Mouse (Mus musculus) liver, embryonic 12.5 days (tissue): Measurements from ENCODE around the gene Colgalt1. TPM values are rescaled to one million over a fixed set of nuclear protein-coding genes. Genes with fewer than 3 reads are reported as not detected.
A peak's percentile ranks its signal among the peaks of the same experiment; 100 is the strongest.

Source experiments
- ATAC-seq: fragments of 200-750 bp; cut with Nextera tagmentation; 2 replicates; pipeline ENCODE4 v1.8.0; 2017; ENCODE audit warnings: moderate number of reproducible peaks, mild to moderate bottlenecking, moderate library complexity
- H3K27ac ChIP-seq: fragments of 300-500 bp; sonication (generic); 2 replicates; pipeline ENCODE4 v1.5.1; 2016; ENCODE audit warnings: mild to moderate bottlenecking
- H3K27me3 ChIP-seq: fragments of 300-500 bp; sonication (generic); replicated peaks from 2 replicates; pipeline ENCODE4 v1.6.1; 2016; ENCODE audit warnings: mild to moderate bottlenecking, moderate library complexity
- H3K36me3 ChIP-seq: fragments of 300-500 bp; sonication (generic); 2 replicates; pipeline ENCODE4 v1.6.1; 2016; ENCODE audit warnings: mild to moderate bottlenecking, moderate library complexity
- H3K4me1 ChIP-seq: fragments of 300-500 bp; sonication (generic); 2 replicates; pipeline ENCODE4 v1.6.1; 2016
- H3K4me2 ChIP-seq: fragments of 300-500 bp; sonication (generic); 2 replicates; pipeline ENCODE4 v1.6.1; 2016; ENCODE audit warnings: mild to moderate bottlenecking, moderate library complexity
- H3K4me3 ChIP-seq: fragments of 300-500 bp; sonication (generic); 2 replicates; pipeline ENCODE4 v1.5.1; 2016; ENCODE audit warnings: mild to moderate bottlenecking, moderate library complexity
- H3K9ac ChIP-seq: fragments of 300-500 bp; sonication (generic); 2 replicates; pipeline ENCODE4 v1.6.1; 2016; ENCODE audit warnings: mild to moderate bottlenecking, moderate library complexity
- H3K9me3 ChIP-seq: fragments of 300-500 bp; sonication (generic); replicated peaks from 2 replicates; pipeline ENCODE4 v1.6.1; 2016; ENCODE audit warnings: mild to moderate bottlenecking, moderate library complexity
- WGBS: fragments of 180-500 bp; shearing (Covaris S2); methylation state at CpG from one replicate; pipeline ENCODE4 v1.1.7; 2016; ENCODE audit not compliant: insufficient replicate concordance; 5-methylcytosine and 5-hydroxymethylcytosine counted together
- polyA plus RNA-seq: library from polyadenylated mRNA; unstranded; fragments of >200 nt; fragmentation: Nextera tagmentation; extraction: Ambion mirVana; gene quantifications from 2 replicates; pipeline ENCODE4 v1.2.1, GENCODE M21; 2016

Colgalt1 gene
- polyA plus RNA-seq, 1 experiment from 2014 or later: 30.1 TPM

GRCm38 (mm10) chr8:71604021-71604420, 6.8 kb upstream of the Colgalt1 start:
- Histone ChIP-seq H3K27me3 (peaks cover 57% of the 10 kb centered on the region), H3K4me2 (no peak overlapping the region), H3K36me3 (peaks cover 2% of the 10 kb centered on the region; the same call in 1 of the 2 replicates), H3K9me3 (no peaks in the 10 kb centered on the region), H3K4me3 (no peak overlapping the region), H3K9ac (no peak overlapping the region), H3K27ac (no peak overlapping the region), H3K4me1 (peaks cover 21% of the 10 kb centered on the region)
- ATAC-seq: no peak
- WGBS: 63% methylated on average over 7 of the region's 7 CpGs

DNA sequence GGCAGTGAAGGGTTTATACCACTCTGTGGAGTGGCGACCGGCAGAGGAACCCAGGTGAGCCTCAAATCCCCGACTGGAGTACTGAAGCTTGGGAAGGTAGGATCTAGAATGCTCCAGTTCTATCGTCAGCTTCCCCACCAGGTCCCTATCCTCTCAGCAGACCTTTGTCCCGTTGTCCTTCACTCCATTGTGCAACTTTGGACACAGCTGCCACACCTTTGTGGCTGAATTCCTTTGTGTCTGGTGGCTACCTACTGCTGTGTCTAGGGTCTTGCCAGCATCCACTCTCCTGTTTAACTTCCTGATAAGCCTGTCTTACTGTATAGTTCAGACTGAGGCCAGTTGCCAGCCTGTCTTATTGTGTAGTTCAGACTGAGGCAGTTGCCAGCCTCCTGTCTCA, 1.3 kb downstream of the Colgalt1 start:
- Histone ChIP-seq H3K4me3 (peak overlapping the region; percentile 89), H3K9me3 (no peaks in the 10 kb centered on the region), H3K27me3 (no peaks in the 10 kb centered on the region), H3K4me1 (peaks cover 38% of the 10 kb centered on the region), H3K36me3 (peaks cover 47% of the 10 kb centered on the region), H3K27ac (no peak overlapping the region), H3K4me2 (peak overlapping the region; percentile 99), H3K9ac (peak overlapping the region; percentile 89)
- ATAC-seq: no peak
- 44% methylated on average over 5 of the region's 5 CpGs for WGBS

DNA sequence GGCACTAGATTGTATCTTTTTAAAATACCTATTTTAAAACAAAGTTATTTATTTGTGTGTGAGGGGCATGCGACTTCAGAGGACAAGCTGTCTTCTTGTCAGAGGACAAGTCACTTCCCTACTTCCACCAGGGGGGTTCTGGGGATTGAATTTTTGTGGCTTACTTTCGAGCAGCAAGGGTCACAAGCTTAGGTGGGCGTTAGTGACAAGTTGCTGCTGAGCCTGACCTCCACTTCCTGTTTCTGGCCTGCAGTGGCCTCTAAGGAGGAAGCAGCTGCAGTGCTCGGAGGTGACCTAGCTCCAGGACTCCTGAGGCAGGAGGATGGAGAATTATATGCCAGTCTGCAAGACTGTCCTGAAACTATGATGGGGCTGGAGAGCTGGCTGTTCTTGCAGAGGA, 2.6 kb downstream of the Colgalt1 start:
- Histone ChIP-seq H3K9ac (no peak overlapping the region), H3K4me1 (peaks cover 38% of the 10 kb centered on the region), H3K4me2 (no peak overlapping the region), H3K4me3 (no peak overlapping the region), H3K27me3 (no peaks in the 10 kb centered on the region), H3K9me3 (no peaks in the 10 kb centered on the region), H3K36me3 (peaks cover 59% of the 10 kb centered on the region), H3K27ac (no peak overlapping the region)
- no peak for ATAC-seq
- WGBS: 40% methylated on average over 4 of the region's 4 CpGs

DNA sequence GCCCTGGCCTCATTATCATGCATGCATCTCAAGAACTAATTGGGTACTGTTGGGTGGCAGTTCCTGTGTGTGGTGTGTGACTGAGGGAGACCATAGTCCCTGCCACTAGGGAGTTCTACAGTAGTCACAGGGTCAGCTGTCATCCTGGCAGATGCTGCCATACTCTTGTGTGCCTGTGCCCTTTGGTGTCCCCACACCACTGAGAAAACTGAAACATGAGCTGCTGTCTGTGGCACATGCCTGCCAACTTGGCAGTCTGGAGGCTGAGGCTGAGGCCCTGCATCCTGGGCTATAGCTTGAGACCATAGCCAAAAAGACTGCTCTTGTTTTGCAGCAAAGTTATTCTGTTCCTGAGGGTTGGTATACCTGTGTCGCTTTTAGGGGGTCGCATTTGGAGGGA, 9.0 kb downstream of the Colgalt1 start:
- Histone ChIP-seq H3K9me3 (peaks cover 20% of the 10 kb centered on the region), H3K4me3 (no peak overlapping the region), H3K27me3 (no peaks in the 10 kb centered on the region), H3K4me1 (no peaks in the 10 kb centered on the region), H3K36me3 (peaks cover 99% of the 10 kb centered on the region), H3K27ac (no peak overlapping the region), H3K4me2 (no peak overlapping the region), H3K9ac (no peak overlapping the region)
- WGBS: 87% methylated on average over 2 of the region's 2 CpGs
- ATAC-seq: no peak

GRCm38 (mm10) chr8:71625088-71625487, 14.3 kb downstream of the Colgalt1 start:
- peaks cover 9% of the 10 kb centered on the region for H3K27me3 ChIP-seq
- H3K4me1 ChIP-seq: peaks cover 32% of the 10 kb centered on the region
- H3K4me3 ChIP-seq: no peak overlapping the region
- no peak for ATAC-seq
- no peak overlapping the region for H3K27ac ChIP-seq
- 63% methylated on average over 1 of the region's 1 CpGs for WGBS
- peaks cover 62% of the 10 kb centered on the region for H3K36me3 ChIP-seq
- H3K9me3 ChIP-seq: peaks cover 20% of the 10 kb centered on the region
- no peak overlapping the region for H3K9ac ChIP-seq
- H3K4me2 ChIP-seq: no peak overlapping the region

DNA sequence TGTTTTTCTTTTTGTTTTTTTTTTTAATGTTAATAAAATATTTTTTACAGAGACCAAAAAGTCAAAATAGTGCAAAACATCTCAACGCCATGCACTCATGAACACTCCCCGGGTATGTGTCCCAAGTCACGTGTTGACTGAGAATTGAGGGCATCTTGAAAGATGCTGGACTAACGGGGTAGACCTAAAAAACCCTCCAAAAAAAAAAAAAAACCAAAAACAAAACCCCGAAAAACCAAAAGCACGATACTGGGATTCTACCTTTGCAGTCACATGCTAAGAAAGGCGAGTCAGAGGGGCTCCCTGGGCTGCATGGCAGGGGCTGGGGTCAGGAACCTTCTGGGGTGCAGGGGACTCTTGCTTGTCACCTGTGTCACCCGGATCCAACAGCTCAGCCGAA, 16.0 kb downstream of the Colgalt1 start:
- no peak overlapping the region for H3K27ac ChIP-seq
- H3K4me1 ChIP-seq: peaks cover 35% of the 10 kb centered on the region
- H3K27me3 ChIP-seq: peaks cover 25% of the 10 kb centered on the region
- H3K36me3 ChIP-seq: peaks cover 45% of the 10 kb centered on the region
- H3K9me3 ChIP-seq: peaks cover 16% of the 10 kb centered on the region
- H3K9ac ChIP-seq: no peak overlapping the region
- WGBS: 73% methylated on average over 9 of the region's 9 CpGs
- no peak overlapping the region for H3K4me2 ChIP-seq
- ATAC-seq: no peak
- no peak overlapping the region for H3K4me3 ChIP-seq

GRCm38 (mm10) chr8:71627265-71628099, 16.7 kb downstream of the Colgalt1 start:
- Histone ChIP-seq H3K9ac (no peak overlapping the region), H3K4me1 (peaks cover 35% of the 10 kb centered on the region), H3K36me3 (peaks cover 38% of the 10 kb centered on the region), H3K27me3 (peaks cover 32% of the 10 kb centered on the region), H3K27ac (peak overlapping the region; percentile 42; the same call in 1 of the 2 replicates), H3K4me2 (no peak overlapping the region), H3K4me3 (no peak overlapping the region), H3K9me3 (peaks cover 8% of the 10 kb centered on the region)
- no peak for ATAC-seq
- WGBS: 36% methylated on average over 9 of the region's 9 CpGs

DNA sequence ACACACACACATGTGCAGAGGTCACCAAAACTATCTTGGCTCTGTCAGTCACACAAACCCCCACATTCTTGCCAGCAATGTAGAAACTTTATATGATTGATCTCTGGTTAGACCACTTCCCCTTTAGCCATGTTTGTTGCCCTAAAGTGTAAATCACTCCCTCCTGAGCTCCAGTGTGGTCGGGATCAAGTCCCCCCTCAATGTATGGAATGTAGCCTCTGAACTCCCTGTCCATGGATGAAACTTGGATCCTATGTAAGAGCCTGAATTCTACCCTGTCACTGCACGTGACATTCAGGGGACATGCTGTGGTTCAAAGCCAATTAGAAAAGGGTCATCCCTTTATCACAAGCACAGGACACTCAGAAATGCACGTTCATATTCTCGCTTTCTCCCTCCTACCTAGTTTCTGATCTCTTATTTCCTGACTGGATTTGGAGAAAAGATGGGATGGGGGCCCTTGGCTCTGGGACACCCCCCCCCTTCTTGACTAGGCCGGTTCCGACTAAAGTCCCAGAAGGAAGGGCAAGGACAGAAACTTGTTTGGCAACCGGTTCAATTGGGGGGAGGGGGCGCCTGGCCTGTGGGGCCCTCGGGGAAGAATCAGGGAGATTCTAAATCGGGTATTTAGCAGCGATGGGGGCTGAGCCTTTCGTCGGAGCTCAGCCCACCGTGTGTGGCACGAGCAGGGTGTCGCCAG, 17.7 kb downstream of the Colgalt1 start:
- no peak for ATAC-seq
- H3K36me3 ChIP-seq: peaks cover 27% of the 10 kb centered on the region
- 6% methylated on average over 16 of the region's 16 CpGs for WGBS
- no peaks in the 10 kb centered on the region for H3K9me3 ChIP-seq
- H3K4me3 ChIP-seq: peak overlapping the region; percentile 62
- H3K4me2 ChIP-seq: peak overlapping the region; percentile 94
- H3K9ac ChIP-seq: peak overlapping the region; percentile 72
- peaks cover 43% of the 10 kb centered on the region for H3K27me3 ChIP-seq
- peaks cover 40% of the 10 kb centered on the region for H3K4me1 ChIP-seq
- peak overlapping the region; percentile 39; the same call in 1 of the 2 replicates for H3K27ac ChIP-seq

DNA sequence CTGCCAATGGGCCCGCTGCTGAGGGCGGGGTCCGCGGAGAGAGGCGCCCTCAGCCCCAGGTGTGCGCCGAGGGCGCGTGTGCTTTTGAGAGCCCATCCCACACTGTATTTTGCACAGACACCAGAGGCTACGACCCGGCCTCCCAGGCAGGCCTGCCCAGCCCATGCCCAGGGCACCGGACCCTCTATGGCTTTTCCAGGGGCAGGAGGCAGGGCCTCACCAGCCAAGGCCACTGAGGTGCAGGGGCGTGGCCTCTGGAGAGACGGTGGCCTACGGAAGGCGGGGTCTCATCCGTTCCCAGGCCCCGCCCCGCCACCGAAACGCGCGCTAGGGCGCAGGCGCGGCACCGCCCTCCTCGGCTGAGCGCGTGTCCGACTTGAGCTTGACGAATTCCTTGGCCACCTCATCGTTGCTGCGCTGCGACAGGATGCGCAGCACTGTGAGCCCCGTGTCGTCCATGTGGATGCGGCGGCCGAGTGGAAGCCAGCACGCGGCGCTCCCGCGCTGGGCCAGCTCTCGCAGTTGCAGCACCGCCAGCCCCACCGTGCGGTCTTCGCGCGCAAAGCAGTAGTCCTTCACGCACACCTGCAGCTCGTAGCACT, 18.4 kb downstream of the Colgalt1 start:
- Histone ChIP-seq H3K27me3 (peaks cover 50% of the 10 kb centered on the region), H3K9ac (peak overlapping the region; percentile 72), H3K4me1 (peaks cover 46% of the 10 kb centered on the region), H3K4me3 (peak overlapping the region; percentile 62), H3K36me3 (peaks cover 21% of the 10 kb centered on the region), H3K27ac (peak overlapping the region; percentile 39; the same call in 1 of the 2 replicates), H3K9me3 (no peaks in the 10 kb centered on the region), H3K4me2 (peak overlapping the region; percentile 94)
- peak; percentile 81 for ATAC-seq
- under 1% methylated on average over 55 of the region's 55 CpGs for WGBS

- H3K36me3 ChIP-seq: peaks cover 15% of the 10 kb centered on the region
- H3K27me3 ChIP-seq: peaks cover 56% of the 10 kb centered on the region
- H3K27ac ChIP-seq: no peak overlapping the region
- H3K4me2 ChIP-seq: peak overlapping the region; percentile 94
- peak; percentile 13 for ATAC-seq
- H3K4me3 ChIP-seq: peak overlapping the region; percentile 62
- WGBS: 5% methylated on average over 25 of the region's 25 CpGs
- H3K9ac ChIP-seq: peak overlapping the region; percentile 49; the same call in 1 of the 2 replicates
- H3K4me1 ChIP-seq: peaks cover 52% of the 10 kb centered on the region
- H3K9me3 ChIP-seq: no peaks in the 10 kb centered on the region
Observed at GRCm38 (mm10) chr8:71629781-71630212, 19.0 kb downstream of the Colgalt1 start.

GRCm38 (mm10) chr8:71630761-71631160, 20.0 kb downstream of the Colgalt1 start:
- peaks cover 52% of the 10 kb centered on the region for H3K4me1 ChIP-seq
- no peak overlapping the region for H3K27ac ChIP-seq
- ATAC-seq: no peak
- no peak overlapping the region for H3K4me2 ChIP-seq
- no peak overlapping the region for H3K9ac ChIP-seq
- 76% methylated on average over 6 of the region's 6 CpGs for WGBS
- no peak overlapping the region for H3K4me3 ChIP-seq
- peaks cover 7% of the 10 kb centered on the region for H3K36me3 ChIP-seq
- H3K27me3 ChIP-seq: peaks cover 65% of the 10 kb centered on the region
- no peaks in the 10 kb centered on the region for H3K9me3 ChIP-seq

DNA sequence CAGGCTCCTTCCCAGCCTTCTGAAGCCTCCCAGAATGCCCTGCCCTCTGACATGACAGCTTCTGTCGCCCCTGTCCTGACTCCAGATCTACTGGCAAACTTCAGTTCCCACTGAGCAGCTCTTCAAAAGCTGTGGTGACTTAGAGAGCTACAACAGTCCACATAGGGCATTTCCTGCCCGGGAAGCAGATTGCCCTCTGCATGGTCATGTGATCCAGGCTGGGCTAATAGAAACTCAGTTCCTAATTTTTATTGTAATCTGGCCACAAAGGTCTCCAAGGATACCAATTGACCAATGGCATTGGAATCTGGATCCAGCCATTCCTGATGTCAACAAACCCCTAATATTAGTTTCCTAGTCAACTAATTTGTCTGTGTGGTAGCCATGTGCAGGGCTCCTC, 21.1 kb downstream of the Colgalt1 start:
- Histone ChIP-seq H3K4me3 (no peak overlapping the region), H3K27me3 (peaks cover 77% of the 10 kb centered on the region), H3K9me3 (no peaks in the 10 kb centered on the region), H3K4me2 (no peak overlapping the region), H3K36me3 (no peaks in the 10 kb centered on the region), H3K27ac (no peak overlapping the region), H3K4me1 (peaks cover 51% of the 10 kb centered on the region), H3K9ac (no peak overlapping the region)
- ATAC-seq: no peak
- 38% methylated on average over 2 of the region's 2 CpGs for WGBS
